Mouse (Mus musculus): ENCODE measurements around the gene Gzmm.

Gene Gzmm

DNA sequence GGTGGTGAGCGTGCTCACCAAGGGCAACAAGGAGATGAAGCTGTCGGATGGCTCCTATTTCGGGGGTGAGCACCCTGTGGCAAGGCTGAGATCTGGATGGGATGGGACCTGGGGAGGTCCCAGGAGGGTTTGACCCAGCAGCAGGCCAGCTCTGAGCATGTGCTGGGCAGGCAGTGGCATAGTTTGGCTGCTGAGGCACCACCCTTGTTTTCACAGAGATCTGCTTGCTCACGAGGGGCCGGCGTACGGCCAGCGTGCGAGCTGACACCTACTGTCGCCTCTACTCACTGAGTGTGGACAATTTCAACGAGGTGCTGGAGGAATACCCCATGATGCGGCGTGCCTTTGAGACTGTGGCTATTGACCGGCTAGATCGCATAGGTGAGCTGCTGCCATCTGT, 45.0 kb downstream of the Gzmm start:
- TF ChIP-seq POU5F1 (IDR thresholded peaks at IDR 0.05; ENCODE audit: borderline replicate concordance, low read length) (no peak), CTCF (conservative IDR thresholded peaks at IDR 0.05; ENCODE audit: low read length) (no peak), NANOG (IDR thresholded peaks at IDR 0.05; ENCODE audit: borderline replicate concordance, low read length) (no peak)
- peaks cover 60% of the 10 kb centered on the region for H3K36me3 ChIP-seq (ENCODE audit: insufficient read depth, low read length)
- peaks cover 28% of the 10 kb centered on the region for H3K9me3 ChIP-seq (ENCODE audit: low read length)
- peaks cover 30% of the 10 kb centered on the region for H3K4me1 ChIP-seq (replicated peaks; ENCODE audit: low read depth, low read length)
- no peaks in the 10 kb centered on the region; the same call in none of the 2 replicates for H3K27me3 ChIP-seq (ENCODE audit: insufficient read depth, low read length)
- no peak overlapping the region for H3K4me3 ChIP-seq (replicated peaks; ENCODE audit: low read length)

- H3K9me3 ChIP-seq (ENCODE audit: low read length): peaks cover 43% of the 10 kb centered on the region
- H3K36me3 ChIP-seq (ENCODE audit: insufficient read depth, low read length): peaks cover 75% of the 10 kb centered on the region
- H3K4me1 ChIP-seq (replicated peaks; ENCODE audit: low read depth, low read length): peaks cover 23% of the 10 kb centered on the region
- peak overlapping the region; percentile 78 for H3K4me3 ChIP-seq (replicated peaks; ENCODE audit: low read length)
- TF ChIP-seq NANOG (IDR thresholded peaks at IDR 0.05; ENCODE audit: borderline replicate concordance, low read length): no peak
- TF ChIP-seq CTCF (conservative IDR thresholded peaks at IDR 0.05; ENCODE audit: low read length): no peak
- no peak for TF ChIP-seq POU5F1 (IDR thresholded peaks at IDR 0.05; ENCODE audit: borderline replicate concordance, low read length)
- H3K27me3 ChIP-seq (ENCODE audit: insufficient read depth, low read length): no peaks in the 10 kb centered on the region; the same call in none of the 2 replicates
These were observed 46.5 kb downstream of the Gzmm start for GRCm38 (mm10) chr10:79735361-79735760.

DNA sequence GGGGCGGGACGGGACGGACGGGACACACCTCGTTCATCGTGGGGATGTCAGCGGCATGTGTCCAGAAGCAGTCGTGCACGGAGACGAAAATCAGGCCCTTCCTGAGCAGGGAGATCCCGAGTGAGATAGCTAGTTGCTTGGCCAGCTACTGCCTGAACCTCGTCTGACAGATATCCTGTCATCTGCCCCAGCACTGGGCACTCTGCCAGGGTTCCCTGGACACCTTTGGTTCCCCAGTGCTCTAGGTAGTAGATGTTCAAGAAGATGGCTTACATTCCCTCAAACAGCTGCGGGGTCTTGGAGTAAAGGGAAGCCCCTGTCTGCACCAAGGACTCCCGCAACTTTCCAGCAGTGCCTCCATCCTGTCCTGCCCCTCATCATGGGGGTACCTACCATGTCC, 47.9 kb downstream of the Gzmm start:
- Histone ChIP-seq H3K9me3 (ENCODE audit: low read length) (peaks cover 57% of the 10 kb centered on the region), H3K4me1 (replicated peaks; ENCODE audit: low read depth, low read length) (peaks cover 23% of the 10 kb centered on the region), H3K4me3 (replicated peaks; ENCODE audit: low read length) (no peak overlapping the region), H3K36me3 (ENCODE audit: insufficient read depth, low read length) (peaks cover 81% of the 10 kb centered on the region), H3K27me3 (ENCODE audit: insufficient read depth, low read length) (no peaks in the 10 kb centered on the region; the same call in none of the 2 replicates)
- TF ChIP-seq NANOG (IDR thresholded peaks at IDR 0.05; ENCODE audit: borderline replicate concordance, low read length) (no peak), POU5F1 (IDR thresholded peaks at IDR 0.05; ENCODE audit: borderline replicate concordance, low read length) (no peak), CTCF (conservative IDR thresholded peaks at IDR 0.05; ENCODE audit: low read length) (no peak)

DNA sequence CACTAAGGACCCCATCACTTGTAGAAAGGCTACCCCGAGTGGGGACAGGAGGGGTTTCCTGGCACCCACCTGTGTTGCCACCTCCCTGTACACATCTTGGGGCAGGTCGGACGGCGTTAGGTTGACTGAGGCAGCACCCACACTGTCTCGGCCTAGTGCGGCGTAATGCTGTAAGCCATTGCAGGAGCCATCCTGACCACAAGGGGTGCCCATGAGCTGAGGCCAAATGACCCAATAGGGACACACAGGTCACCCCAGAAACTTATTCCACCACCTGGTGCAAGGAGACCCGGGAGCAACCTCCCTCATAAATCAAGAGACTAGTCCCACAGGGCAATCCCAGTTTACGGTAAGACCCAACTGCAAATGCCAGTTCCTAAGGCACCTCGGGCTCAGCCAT, 49.4 kb downstream of the Gzmm start:
- peaks cover 71% of the 10 kb centered on the region for H3K9me3 ChIP-seq (ENCODE audit: low read length)
- peaks cover 16% of the 10 kb centered on the region for H3K4me1 ChIP-seq (replicated peaks; ENCODE audit: low read depth, low read length)
- H3K4me3 ChIP-seq (replicated peaks; ENCODE audit: low read length): peak overlapping the region; percentile 48
- TF ChIP-seq NANOG (IDR thresholded peaks at IDR 0.05; ENCODE audit: borderline replicate concordance, low read length) (no peak), CTCF (conservative IDR thresholded peaks at IDR 0.05; ENCODE audit: low read length) (no peak; the same call in 1 of the 2 replicates), POU5F1 (IDR thresholded peaks at IDR 0.05; ENCODE audit: borderline replicate concordance, low read length) (no peak)
- H3K36me3 ChIP-seq (ENCODE audit: insufficient read depth, low read length): peaks cover 86% of the 10 kb centered on the region
- H3K27me3 ChIP-seq (ENCODE audit: insufficient read depth, low read length): no peaks in the 10 kb centered on the region; the same call in none of the 2 replicates

DNA sequence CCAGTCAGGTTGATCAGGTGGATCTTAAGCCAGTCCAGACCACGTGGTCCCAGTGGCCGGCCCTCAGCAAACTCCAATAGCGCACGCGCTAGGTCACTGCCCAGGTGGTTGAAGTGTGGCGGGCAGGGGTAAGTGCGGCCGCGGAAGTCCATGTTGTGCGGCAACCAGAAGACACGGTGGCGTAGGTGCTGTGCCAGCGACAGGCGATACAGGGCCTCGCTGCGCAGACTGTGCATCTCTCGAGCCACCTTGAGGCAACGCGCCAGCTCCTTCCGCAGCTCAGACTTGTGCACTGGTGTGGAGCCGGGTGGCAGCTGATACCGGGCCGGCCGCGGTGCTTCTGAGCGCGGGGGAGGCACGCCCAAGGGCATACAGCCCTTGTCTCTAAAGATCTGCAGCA, 50.4 kb downstream of the Gzmm start:
- Histone ChIP-seq H3K9me3 (ENCODE audit: low read length) (peaks cover 72% of the 10 kb centered on the region), H3K36me3 (ENCODE audit: insufficient read depth, low read length) (peaks cover 88% of the 10 kb centered on the region), H3K4me1 (replicated peaks; ENCODE audit: low read depth, low read length) (peaks cover 22% of the 10 kb centered on the region), H3K27me3 (ENCODE audit: insufficient read depth, low read length) (no peaks in the 10 kb centered on the region; the same call in none of the 2 replicates), H3K4me3 (replicated peaks; ENCODE audit: low read length) (0 out of 2 replicates have a peak overlapping the region, but pooled peaks have one; percentile 48)
- TF ChIP-seq POU5F1 (IDR thresholded peaks at IDR 0.05; ENCODE audit: borderline replicate concordance, low read length) (peak; percentile 41), CTCF (conservative IDR thresholded peaks at IDR 0.05; ENCODE audit: low read length) (no peak)

DNA sequence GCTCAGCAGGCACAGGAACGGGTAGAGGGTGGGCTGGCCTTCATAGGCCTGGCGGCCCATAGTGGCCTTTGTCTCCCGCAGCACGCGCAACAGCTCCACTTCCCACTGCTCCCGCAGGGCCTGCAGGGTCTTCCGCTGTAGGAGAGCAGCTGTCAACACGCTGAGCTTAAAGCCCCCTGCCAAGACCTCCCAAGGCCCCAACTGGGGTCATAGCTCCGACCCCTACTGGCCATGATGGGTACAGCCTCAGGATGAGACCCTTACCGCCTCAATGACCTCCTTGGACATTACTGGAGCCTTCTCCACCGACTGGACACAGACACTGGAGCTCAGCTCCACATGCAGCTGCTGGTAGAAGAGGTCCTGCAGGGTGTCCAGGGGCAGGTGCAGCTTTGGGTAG, 52.0 kb downstream of the Gzmm start:
- Histone ChIP-seq H3K9me3 (ENCODE audit: low read length) (peaks cover 72% of the 10 kb centered on the region), H3K4me3 (replicated peaks; ENCODE audit: low read length) (peak overlapping the region; percentile 39), H3K36me3 (ENCODE audit: insufficient read depth, low read length) (peaks cover 93% of the 10 kb centered on the region), H3K4me1 (replicated peaks; ENCODE audit: low read depth, low read length) (peaks cover 25% of the 10 kb centered on the region), H3K27me3 (ENCODE audit: insufficient read depth, low read length) (no peaks in the 10 kb centered on the region)
- TF ChIP-seq POU5F1 (IDR thresholded peaks at IDR 0.05; ENCODE audit: borderline replicate concordance, low read length): no peak
- no peak for TF ChIP-seq NANOG (IDR thresholded peaks at IDR 0.05; ENCODE audit: borderline replicate concordance, low read length)
- peak; percentile 29; the same call in 1 of the 2 replicates for TF ChIP-seq CTCF (conservative IDR thresholded peaks at IDR 0.05; ENCODE audit: low read length)

DNA sequence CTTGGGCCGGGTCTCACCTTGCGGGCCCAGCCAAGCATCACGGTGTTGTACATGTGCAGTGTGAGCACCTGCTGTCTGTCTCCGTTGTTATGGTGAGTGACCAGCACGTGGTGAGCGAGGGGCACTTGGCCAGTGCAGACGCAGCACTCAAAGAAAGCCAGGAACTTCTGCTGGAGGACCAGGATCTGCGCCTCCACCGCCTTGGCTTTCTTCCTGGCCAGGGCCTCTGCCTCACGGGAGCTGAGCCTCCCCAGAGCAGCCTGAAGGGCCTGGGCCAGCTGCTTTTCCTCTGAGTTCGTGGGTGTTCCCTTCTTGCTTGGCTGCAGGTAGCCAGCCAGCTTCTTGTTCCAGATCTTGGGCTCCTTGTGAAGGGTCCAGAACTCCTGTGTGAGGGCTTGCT, 54.3 kb downstream of the Gzmm start:
- H3K27me3 ChIP-seq (ENCODE audit: insufficient read depth, low read length): no peaks in the 10 kb centered on the region
- peaks cover 28% of the 10 kb centered on the region for H3K4me1 ChIP-seq (replicated peaks; ENCODE audit: low read depth, low read length)
- TF ChIP-seq POU5F1 (IDR thresholded peaks at IDR 0.05; ENCODE audit: borderline replicate concordance, low read length) (no peak), CTCF (conservative IDR thresholded peaks at IDR 0.05; ENCODE audit: low read length) (no peak)
- peaks cover 72% of the 10 kb centered on the region for H3K36me3 ChIP-seq (ENCODE audit: insufficient read depth, low read length)
- no peak overlapping the region for H3K4me3 ChIP-seq (replicated peaks; ENCODE audit: low read length)
- peaks cover 51% of the 10 kb centered on the region for H3K9me3 ChIP-seq (ENCODE audit: low read length)

GRCm38 (mm10) chr10:79743650-79744365, 55.0 kb downstream of the Gzmm start:
- H3K27me3 ChIP-seq (ENCODE audit: insufficient read depth, low read length): no peaks in the 10 kb centered on the region
- peaks cover 33% of the 10 kb centered on the region for H3K4me1 ChIP-seq (replicated peaks; ENCODE audit: low read depth, low read length)
- TF ChIP-seq CTCF (conservative IDR thresholded peaks at IDR 0.05; ENCODE audit: low read length) (no peak), POU5F1 (IDR thresholded peaks at IDR 0.05; ENCODE audit: borderline replicate concordance, low read length) (no peak), NANOG (IDR thresholded peaks at IDR 0.05; ENCODE audit: borderline replicate concordance, low read length) (no peak)
- H3K36me3 ChIP-seq (ENCODE audit: insufficient read depth, low read length): peaks cover 65% of the 10 kb centered on the region
- H3K9me3 ChIP-seq (ENCODE audit: low read length): peaks cover 44% of the 10 kb centered on the region
- no peak overlapping the region for H3K4me3 ChIP-seq (replicated peaks; ENCODE audit: low read length)
